Mouse (Mus musculus): ENCODE measurements around the gene Scrn2.

DNA sequence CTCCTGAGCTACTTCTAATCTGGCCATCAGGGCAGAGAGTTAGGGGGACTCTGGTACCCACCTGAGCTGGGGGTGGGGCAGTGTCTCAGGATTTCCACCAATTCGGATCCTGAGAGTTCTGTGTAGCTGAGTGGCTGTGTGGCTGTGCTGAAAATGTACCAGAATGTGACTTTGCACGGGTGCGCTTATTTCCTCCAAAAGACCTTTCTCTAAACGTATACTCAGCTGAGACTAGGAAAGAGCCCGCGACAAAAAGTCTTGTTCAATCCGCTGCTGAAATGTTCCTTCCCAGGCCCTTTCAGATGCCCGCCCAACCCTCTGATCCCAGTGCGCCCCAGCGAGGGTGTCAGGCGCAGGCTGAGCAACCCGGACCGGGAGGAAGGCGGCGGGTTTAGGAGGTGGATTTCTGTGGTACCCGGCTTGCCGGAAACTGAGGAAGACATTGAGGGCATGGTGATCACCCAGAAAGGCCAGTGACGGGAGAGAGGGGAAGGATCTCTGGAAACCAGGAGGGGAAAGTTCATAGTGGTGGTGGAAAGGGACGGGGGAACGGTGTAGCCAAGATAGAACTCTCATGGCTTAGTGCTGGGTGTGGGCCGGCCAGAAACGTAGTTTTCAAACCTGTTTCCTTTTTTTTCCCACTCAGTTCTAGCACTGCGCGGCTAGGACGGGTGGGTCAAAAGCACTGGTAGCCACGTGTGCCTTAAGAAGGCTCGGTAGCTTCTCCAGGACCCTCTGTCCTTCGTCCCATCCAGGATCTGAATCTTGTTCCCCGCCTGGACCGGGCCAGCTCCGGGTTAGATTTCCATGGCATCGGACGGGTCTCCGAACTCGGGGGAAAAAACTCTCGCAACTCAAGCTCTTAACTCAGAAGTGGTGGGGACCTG, 11.8 kb upstream of the Scrn2 start:
- TF ChIP-seq CTCF (IDR thresholded peaks at IDR 0.05; ENCODE audit: low read depth): no peak
- TF ChIP-seq EP300 (IDR thresholded peaks at IDR 0.05; ENCODE audit: low read depth): no peak

Data from liver, postnatal 0 days (tissue).